Mouse (Mus musculus) heart, postnatal 0 days (tissue): Measurements from ENCODE around the gene Smarca2. TPM values are rescaled to one million over a fixed set of nuclear protein-coding genes. Genes with fewer than 3 reads are reported as not detected.
A peak's percentile ranks its signal among the peaks of the same experiment; 100 is the strongest.

Source experiments
- ATAC-seq: fragments of 200-750 bp; cut with Nextera tagmentation; 2 replicates; pipeline ENCODE4 v1.8.0; 2017; ENCODE audit warnings: low read depth, moderate number of reproducible peaks, moderate library complexity; ENCODE audit not compliant: insufficient read depth
- DNase-seq: peaks from one replicate; pipeline ENCODE4 v3.0.0-alpha.2; 2016; ENCODE audit warnings: low spot score
- H3K27ac ChIP-seq: fragments of 300-500 bp; sonication (generic); 2 replicates; pipeline ENCODE4 v1.5.1; 2014; ENCODE audit warnings: low read depth, mild to moderate bottlenecking
- H3K27me3 ChIP-seq: fragments of 300-500 bp; sonication (generic); 2 replicates; pipeline ENCODE4 v1.6.1; 2014; ENCODE audit warnings: low read length, mixed read lengths; ENCODE audit not compliant: control insufficient read depth, insufficient read depth
- H3K36me3 ChIP-seq: fragments of 300-500 bp; sonication (generic); replicated peaks from 2 replicates; pipeline ENCODE4 v1.6.1; 2014; ENCODE audit warnings: low read length, mixed read lengths; ENCODE audit not compliant: control insufficient read depth, insufficient read depth
- H3K4me1 ChIP-seq: fragments of 300-500 bp; sonication (generic); 2 replicates; pipeline ENCODE4 v1.6.1; 2014; ENCODE audit warnings: antibody characterized with exemption; ENCODE audit not compliant: control insufficient read depth, insufficient read depth
- H3K4me2 ChIP-seq: fragments of 300-500 bp; sonication (generic); 2 replicates; pipeline ENCODE4 v1.6.1; 2014; ENCODE audit warnings: low read depth, mild to moderate bottlenecking, low read length, moderate library complexity
- H3K4me3 ChIP-seq: fragments of 300-500 bp; sonication (generic); 2 replicates; pipeline ENCODE4 v1.5.1; 2014; ENCODE audit warnings: low read depth, low read length
- H3K9ac ChIP-seq: fragments of 300-500 bp; sonication (generic); replicated peaks from 2 replicates; pipeline ENCODE4 v1.6.1; 2014; ENCODE audit warnings: low read depth, low read length, mixed read lengths
- H3K9me3 ChIP-seq: fragments of 300-500 bp; sonication (generic); replicated peaks from 2 replicates; pipeline ENCODE4 v1.6.1; 2016; ENCODE audit warnings: low read length; ENCODE audit not compliant: control insufficient read depth
- CTCF ChIP-seq: IDR thresholded peaks from 2 replicates; pipeline ENCODE4 v1.5.1; 2016; ENCODE audit warnings: antibody characterized with exemption, control low read depth, low read depth
- EP300 ChIP-seq: IDR thresholded peaks from 2 replicates; pipeline ENCODE4 v1.6.1; 2016; ENCODE audit warnings: antibody characterized with exemption, low read depth
- WGBS: fragments of 180-500 bp; shearing (Covaris S2); extraction: QIAGEN DNeasy Blood & Tissue Kit; methylation state at CpG from one replicate; pipeline ENCODE4 v1.1.7; 2014; 5-methylcytosine and 5-hydroxymethylcytosine counted together
- polyA plus RNA-seq: library from polyadenylated mRNA; unstranded; fragments of >200 nt; fragmentation: Nextera tagmentation; extraction: Ambion mirVana; gene quantifications from 2 replicates; pipeline ENCODE4 v1.2.1, GENCODE M21; 2015
- total RNA-seq: library from RNA; depleted of rRNA; stranded (reverse); fragments of >200 nt; gene quantifications from 2 replicates; pipeline ENCODE4 v1.2.3, GENCODE M21; 2014; ENCODE audit warnings: low replicate concordance

Gene Smarca2
- total and polyA plus RNA-seq, 2 experiments from 2014 or later, result 21.7 to 50.1 TPM

- TF ChIP-seq CTCF (no peak), EP300 (no peak)
- ATAC-seq (no peak), DNase-seq (no peak)
- Histone ChIP-seq H3K4me2 (no peak overlapping the region), H3K9me3 (no peaks in the 10 kb centered on the region), H3K27me3 (no peaks in the 10 kb centered on the region), H3K9ac (no peak overlapping the region), H3K4me3 (no peak overlapping the region), H3K4me1 (no peaks in the 10 kb centered on the region), H3K36me3 (no peaks in the 10 kb centered on the region), H3K27ac (no peak overlapping the region)
- WGBS, result 79% methylated on average over 5 of the region's 5 CpGs
These were observed 25.2 kb upstream of the Smarca2 start for GRCm38 (mm10) chr19:26579645-26580044.

GRCm38 (mm10) chr19:26580061-26580460, 24.8 kb upstream of the Smarca2 start:
- Histone ChIP-seq H3K27me3 (no peaks in the 10 kb centered on the region), H3K4me2 (no peak overlapping the region), H3K9me3 (no peaks in the 10 kb centered on the region), H3K4me1 (no peaks in the 10 kb centered on the region), H3K4me3 (no peak overlapping the region), H3K27ac (no peak overlapping the region), H3K36me3 (no peaks in the 10 kb centered on the region), H3K9ac (no peak overlapping the region)
- WGBS, result 56% methylated on average over 1 of the region's 1 CpGs
- TF ChIP-seq CTCF (no peak), EP300 (no peak)
- DNase-seq, result no peak
- ATAC-seq, result no peak

DNA sequence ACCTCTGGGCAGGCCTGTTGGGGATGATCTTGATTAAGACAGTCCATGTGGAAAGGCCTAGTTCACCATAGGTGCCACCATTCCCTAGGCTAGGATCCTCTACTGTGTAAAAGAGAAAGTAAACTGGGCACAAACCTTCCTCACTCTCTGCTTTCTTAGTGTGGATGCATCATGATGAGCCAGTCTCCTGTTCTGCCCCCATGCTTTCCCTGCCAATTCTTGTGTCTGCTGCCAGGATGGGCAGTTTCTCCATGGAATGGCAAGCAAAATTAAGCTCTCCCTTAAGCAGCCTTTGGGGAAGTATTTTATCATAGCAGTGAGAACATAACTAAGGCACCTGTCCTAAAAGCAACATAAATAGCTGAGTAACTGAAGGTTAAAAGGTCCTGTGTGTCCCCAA, 10.2 kb upstream of the Smarca2 start:
- no peak for TF ChIP-seq EP300
- no peak for TF ChIP-seq CTCF
- H3K4me2 ChIP-seq, result no peak overlapping the region
- ATAC-seq, result no peak

DNA sequence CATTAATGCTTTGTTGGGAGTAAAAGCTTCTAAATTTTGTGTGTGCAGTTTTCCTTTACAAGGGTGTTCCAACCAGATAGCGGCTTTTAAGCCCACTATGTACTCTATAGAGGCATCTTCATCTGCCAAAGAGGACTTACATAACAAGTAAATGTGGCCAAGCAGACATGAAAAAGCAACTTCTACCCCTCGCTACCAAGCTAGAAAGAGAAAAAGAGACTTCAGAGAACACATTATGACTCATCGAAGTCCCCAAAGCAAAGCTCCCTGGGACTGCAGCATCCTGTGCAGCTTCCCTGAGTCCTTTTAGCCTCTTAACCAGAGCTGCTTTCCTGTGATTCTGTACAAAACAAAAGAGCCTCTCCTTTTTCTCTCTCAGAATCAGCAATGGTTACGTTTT, 3.4 kb upstream of the Smarca2 start:
- Histone ChIP-seq H3K4me2 (no peak overlapping the region), H3K4me1 (peaks cover 3% of the 10 kb centered on the region; the same call in 1 of the 2 replicates), H3K9me3 (no peaks in the 10 kb centered on the region), H3K4me3 (no peak overlapping the region), H3K27ac (no peak overlapping the region), H3K36me3 (no peaks in the 10 kb centered on the region), H3K9ac (no peak overlapping the region), H3K27me3 (no peaks in the 10 kb centered on the region)
- 58% methylated on average over 4 of the region's 4 CpGs for WGBS
- ATAC-seq (no peak), DNase-seq (no peak)
- no peak for TF ChIP-seq EP300
- no peak for TF ChIP-seq CTCF

More for the DNA sequence above, 10.2 kb upstream of the Smarca2 start:
- H3K27ac ChIP-seq, result no peak overlapping the region
- no peak overlapping the region for H3K4me3 ChIP-seq
- H3K9me3 ChIP-seq, result no peaks in the 10 kb centered on the region
- no peaks in the 10 kb centered on the region for H3K27me3 ChIP-seq
- no peak for DNase-seq
- H3K9ac ChIP-seq, result no peak overlapping the region
- H3K36me3 ChIP-seq, result no peaks in the 10 kb centered on the region
- no peaks in the 10 kb centered on the region for H3K4me1 ChIP-seq

- DNase-seq, result no peak
- H3K27ac ChIP-seq, result peak overlapping the region; percentile 96; the same call in 1 of the 2 replicates
- TF ChIP-seq CTCF, result no peak
- no peak for TF ChIP-seq EP300
- peaks cover 10% of the 10 kb centered on the region for H3K4me1 ChIP-seq
- no peak for ATAC-seq
- WGBS, result 45% methylated on average over 2 of the region's 2 CpGs
- H3K9me3 ChIP-seq, result no peaks in the 10 kb centered on the region
- H3K4me3 ChIP-seq, result peak overlapping the region; percentile 77; the same call in 1 of the 2 replicates
- no peaks in the 10 kb centered on the region for H3K27me3 ChIP-seq
- no peaks in the 10 kb centered on the region for H3K36me3 ChIP-seq
- H3K9ac ChIP-seq, result no peak overlapping the region
- peak overlapping the region; percentile 99 for H3K4me2 ChIP-seq
These were observed 1.5 kb upstream of the Smarca2 start for GRCm38 (mm10) chr19:26603296-26603860.
